Mouse (Mus musculus) heart, embryonic 10.5 days (tissue): ENCODE measurements around the gene Olfr1299. TPM values are rescaled to one million over a fixed set of nuclear protein-coding genes. Genes with fewer than 3 reads are reported as not detected.

Experiments
- DNase-seq: peaks from one replicate; pipeline ENCODE4 v3.0.0-alpha.2; 2017; ENCODE audit warnings: low spot score
- H3K27ac ChIP-seq: fragments of 300-500 bp; sonication (generic); 2 replicates; pipeline ENCODE4 v1.5.1; 2016; ENCODE audit warnings: mild to moderate bottlenecking
- H3K27me3 ChIP-seq: fragments of 300-500 bp; sonication (generic); 2 replicates; pipeline ENCODE4 v1.6.1; 2016; ENCODE audit warnings: mild to moderate bottlenecking; ENCODE audit not compliant: poor library complexity, insufficient read depth, severe bottlenecking
- H3K36me3 ChIP-seq: fragments of 300-500 bp; sonication (generic); 2 replicates; pipeline ENCODE4 v1.6.1; 2016; ENCODE audit warnings: mild to moderate bottlenecking, moderate library complexity
- H3K4me1 ChIP-seq: fragments of 300-500 bp; sonication (generic); 2 replicates; pipeline ENCODE4 v1.6.1; 2016; ENCODE audit warnings: mild to moderate bottlenecking
- H3K4me3 ChIP-seq: fragments of 300-500 bp; sonication (generic); 2 replicates; pipeline ENCODE4 v1.5.1; 2016; ENCODE audit warnings: mild to moderate bottlenecking, moderate library complexity
- H3K9me3 ChIP-seq: fragments of 300-500 bp; sonication (generic); 2 replicates; pipeline ENCODE4 v1.6.1; 2016; ENCODE audit warnings: mild to moderate bottlenecking, moderate library complexity
- WGBS: fragments of 180-500 bp; shearing (Covaris S2); methylation state at CpG from one replicate; pipeline ENCODE4 v1.1.7; 2016; 5-methylcytosine and 5-hydroxymethylcytosine counted together
- polyA plus RNA-seq: library from polyadenylated mRNA; unstranded; fragments of >200 nt; fragmentation: Nextera tagmentation; extraction: Ambion mirVana; gene quantifications from 2 replicates; pipeline ENCODE4 v1.2.1, GENCODE M21; 2016

The Olfr1299 gene
- polyA plus RNA-seq, result not detected in 2 replicates

DNA sequence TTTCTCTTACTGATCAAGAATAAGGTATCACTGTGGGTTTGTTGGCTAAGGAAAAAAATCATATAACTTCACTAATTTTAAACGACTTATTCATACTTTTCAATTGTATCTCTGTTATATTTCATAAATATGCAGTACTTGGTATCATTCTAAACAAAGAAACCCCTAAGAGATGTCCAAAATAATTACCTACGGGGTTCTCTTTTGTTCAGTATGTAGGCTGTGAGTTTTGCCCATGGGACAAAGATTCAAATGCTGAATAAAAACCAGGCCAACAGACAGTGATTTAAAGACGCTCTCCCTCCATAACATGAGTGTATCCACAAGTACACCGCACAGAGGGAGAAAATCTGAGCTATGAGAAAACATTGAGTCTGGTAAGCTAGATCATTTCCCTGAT is at the start of gene Olfr1299:
Gene Olfr1299, plus strand, starts transcription at position 301 of the 400 bp plus-strand sequence.
- no peak for DNase-seq
- H3K4me1 ChIP-seq, result no peaks in the 10 kb centered on the region
- H3K4me3 ChIP-seq, result no peak within 1 kb of the TSS
- H3K9me3 ChIP-seq, result no peaks in the 10 kb centered on the region
- WGBS, result 77% methylated on average over 4 of the region's 4 CpGs
- no peak within 1 kb of the TSS for H3K27ac ChIP-seq
- no peaks in the 10 kb centered on the region for H3K36me3 ChIP-seq
- no peaks in the 10 kb centered on the region for H3K27me3 ChIP-seq

DNA sequence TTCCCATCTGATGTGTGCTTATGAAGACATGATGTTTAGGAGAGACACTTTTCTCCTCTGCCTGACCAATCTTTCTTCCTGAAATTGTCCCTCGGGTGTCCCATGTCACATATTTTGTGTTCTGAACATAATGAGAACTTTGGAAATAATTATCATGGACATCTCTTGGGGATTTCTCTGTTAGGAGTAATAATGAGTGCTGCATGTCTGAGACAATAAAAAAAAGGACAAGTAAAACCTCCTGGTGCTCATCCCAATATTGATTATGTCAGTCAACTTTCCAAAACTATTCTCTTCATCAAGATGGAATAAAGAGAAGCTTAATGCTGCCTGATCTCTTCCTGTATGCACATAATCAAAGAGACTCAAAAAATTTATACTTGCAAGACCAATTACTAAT is 34.8 kb upstream of the Olfr1299 start, which contains the start of gene Olfr1297:
Gene Olfr1297, minus strand, starts transcription at position 101 of the 400 bp plus-strand sequence.
- Histone ChIP-seq H3K4me3 (no peak within 1 kb of the TSS), H3K27ac (no peak within 1 kb of the TSS), H3K9me3 (no peaks in the 10 kb centered on the region), H3K27me3 (no peaks in the 10 kb centered on the region), H3K36me3 (no peaks in the 10 kb centered on the region), H3K4me1 (no peaks in the 10 kb centered on the region)
- DNase-seq, result no peak
- WGBS, result 71% methylated on average over 1 of the region's 1 CpGs

DNA sequence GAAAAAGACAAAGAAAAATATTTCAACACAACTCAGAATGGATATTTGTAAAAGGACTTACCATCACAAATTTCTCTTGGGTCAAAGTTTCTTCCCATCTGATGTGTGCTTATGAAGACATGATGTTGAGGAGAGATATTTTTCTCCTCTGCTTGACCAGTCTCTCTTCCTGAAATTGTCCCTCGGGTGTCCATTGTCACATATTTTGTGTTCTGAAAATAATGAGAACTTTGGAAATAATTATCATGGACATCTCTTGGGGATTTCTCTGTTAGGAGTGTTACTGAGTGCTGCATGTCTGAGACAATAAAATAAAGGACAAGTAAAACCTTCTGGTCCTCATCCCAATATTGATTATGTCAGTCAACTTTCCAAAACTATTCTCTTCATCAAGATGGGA is 12.1 kb upstream of the Olfr1299 start, which contains the start of gene Olfr1298:
Gene Olfr1298, minus strand, starts transcription at position 101 of the 400 bp plus-strand sequence.
- H3K27ac ChIP-seq, result no peak within 1 kb of the TSS
- H3K9me3 ChIP-seq, result no peaks in the 10 kb centered on the region
- H3K27me3 ChIP-seq, result no peaks in the 10 kb centered on the region
- no peak within 1 kb of the TSS for H3K4me3 ChIP-seq
- 76% methylated on average over 1 of the region's 1 CpGs for WGBS
- H3K36me3 ChIP-seq, result no peaks in the 10 kb centered on the region
- no peak for DNase-seq
- no peaks in the 10 kb centered on the region for H3K4me1 ChIP-seq

Other genes starting within 250 kb of the Olfr1299 start
- not detected in 2 replicates for gene Olfr1286, start 238.3 kb upstream of the Olfr1299 start, polyA plus RNA-seq
- not detected in 2 replicates for gene Olfr1287, start 212.3 kb upstream of the Olfr1299 start, polyA plus RNA-seq
- gene Olfr1288, start 187.3 kb upstream of the Olfr1299 start, polyA plus RNA-seq, result not detected in 2 replicates
- not detected in 2 replicates for gene Olfr1289, start 180.6 kb upstream of the Olfr1299 start, polyA plus RNA-seq
- 0.15 and 0.31 TPM in 2 replicates for gene Olfr1290, start 167.6 kb upstream of the Olfr1299 start, polyA plus RNA-seq
- 0.09 TPM in 1 of 2 replicates, not detected in the other for gene Olfr1291-ps1, start 164.2 kb upstream of the Olfr1299 start, polyA plus RNA-seq
- not detected in 2 replicates for gene Olfr1293-ps, start 136.2 kb upstream of the Olfr1299 start, polyA plus RNA-seq
- not detected in 2 replicates for gene Olfr1294, start 121.1 kb upstream of the Olfr1299 start, polyA plus RNA-seq
- not detected in 2 replicates for gene Olfr1295, start 91.7 kb upstream of the Olfr1299 start, polyA plus RNA-seq
- gene Olfr1297, start 34.9 kb upstream of the Olfr1299 start, polyA plus RNA-seq, result not detected in 2 replicates
- gene Olfr1298, start 12.2 kb upstream of the Olfr1299 start, polyA plus RNA-seq, result not detected in 2 replicates
- gene Olfr1301, start 89.6 kb downstream of the Olfr1299 start, polyA plus RNA-seq, result not detected in 2 replicates
- not detected in 2 replicates for gene Olfr1302, start 116.0 kb downstream of the Olfr1299 start, polyA plus RNA-seq
- gene Olfr1303, start 158.9 kb downstream of the Olfr1299 start, polyA plus RNA-seq, result not detected in 2 replicates
- not detected in 2 replicates for gene Olfr1305, start 215.7 kb downstream of the Olfr1299 start, polyA plus RNA-seq